Mouse (Mus musculus): ENCODE results near the gene Cdc123. TPM values are rescaled to one million over a fixed set of nuclear protein-coding genes. Genes with fewer than 3 reads are reported as not detected.

Cdc123 gene
- polyA plus RNA-seq, 1 experiment from 2014 or later = 291 TPM

GRCm38 (mm10) chr2:5851116-5851515, 6.2 kb upstream of the Cdc123 start:
- no peaks in the 10 kb centered on the region for H3K27me3 ChIP-seq (ENCODE audit: control insufficient read depth, insufficient read depth, low read length)
- H3K9ac ChIP-seq (ENCODE audit: low read depth, low read length) = no peak overlapping the region
- H3K9me3 ChIP-seq (ENCODE audit: control insufficient read depth, low read length) = no peaks in the 10 kb centered on the region
- no peak overlapping the region for H3K4me3 ChIP-seq (ENCODE audit: low read length)
- no peak overlapping the region for H3K4me2 ChIP-seq (replicated peaks; ENCODE audit: low read depth, low read length)
- peaks cover 8% of the 10 kb centered on the region for H3K4me1 ChIP-seq (ENCODE audit: control insufficient read depth, insufficient read depth, low read length)
- no peak for ATAC-seq (ENCODE audit: low FRiP score, low TSS enrichment)
- WGBS = 92% methylated on average over 9 of the region's 9 CpGs
- H3K27ac ChIP-seq (ENCODE audit: low read depth, low read length) = no peak overlapping the region
- H3K36me3 ChIP-seq (ENCODE audit: control insufficient read depth, insufficient read depth, low read length) = peaks cover 11% of the 10 kb centered on the region; the same call in 1 of the 2 replicates

- Histone ChIP-seq H3K9ac (ENCODE audit: low read depth, low read length) (peak overlapping the region; percentile 59), H3K36me3 (ENCODE audit: control insufficient read depth, insufficient read depth, low read length) (peaks cover 11% of the 10 kb centered on the region), H3K4me2 (replicated peaks; ENCODE audit: low read depth, low read length) (peak overlapping the region; percentile 52), H3K9me3 (ENCODE audit: control insufficient read depth, low read length) (no peaks in the 10 kb centered on the region), H3K27me3 (ENCODE audit: control insufficient read depth, insufficient read depth, low read length) (no peaks in the 10 kb centered on the region), H3K27ac (ENCODE audit: low read depth, low read length) (peak overlapping the region; percentile 78; the same call in 1 of the 2 replicates), H3K4me1 (ENCODE audit: control insufficient read depth, insufficient read depth, low read length) (peaks cover 10% of the 10 kb centered on the region), H3K4me3 (ENCODE audit: low read length) (peak overlapping the region; percentile 83)
- 21% methylated on average over 4 of the region's 4 CpGs for WGBS
- no peak for ATAC-seq (ENCODE audit: low FRiP score, low TSS enrichment)
Measured at GRCm38 (mm10) chr2:5845826-5846225, 862 bp upstream of the Cdc123 start.

- peak; percentile 51; the same call in 1 of the 2 replicates for ATAC-seq (ENCODE audit: low FRiP score, low TSS enrichment)
- 3% methylated on average over 23 of the region's 23 CpGs for WGBS
- no peaks in the 10 kb centered on the region for H3K27me3 ChIP-seq (ENCODE audit: control insufficient read depth, insufficient read depth, low read length)
- peaks cover 26% of the 10 kb centered on the region for H3K36me3 ChIP-seq (ENCODE audit: control insufficient read depth, insufficient read depth, low read length)
- peak overlapping the region; percentile 78 for H3K27ac ChIP-seq (ENCODE audit: low read depth, low read length)
- H3K4me2 ChIP-seq (replicated peaks; ENCODE audit: low read depth, low read length) = peak overlapping the region; percentile 39
- H3K4me1 ChIP-seq (ENCODE audit: control insufficient read depth, insufficient read depth, low read length) = peaks cover 10% of the 10 kb centered on the region
- peak overlapping the region; percentile 83 for H3K4me3 ChIP-seq (ENCODE audit: low read length)
- H3K9ac ChIP-seq (ENCODE audit: low read depth, low read length) = peak overlapping the region; percentile 59
- no peaks in the 10 kb centered on the region for H3K9me3 ChIP-seq (ENCODE audit: control insufficient read depth, low read length)
Measured at GRCm38 (mm10) chr2:5844181-5844872, 637 bp downstream of the Cdc123 start.

- Histone ChIP-seq H3K4me3 (ENCODE audit: low read length) (no peak overlapping the region), H3K9ac (ENCODE audit: low read depth, low read length) (no peak overlapping the region), H3K27me3 (ENCODE audit: control insufficient read depth, insufficient read depth, low read length) (no peaks in the 10 kb centered on the region), H3K27ac (ENCODE audit: low read depth, low read length) (no peak overlapping the region), H3K36me3 (ENCODE audit: control insufficient read depth, insufficient read depth, low read length) (peaks cover 53% of the 10 kb centered on the region), H3K4me2 (replicated peaks; ENCODE audit: low read depth, low read length) (no peak overlapping the region), H3K9me3 (ENCODE audit: control insufficient read depth, low read length) (no peaks in the 10 kb centered on the region), H3K4me1 (ENCODE audit: control insufficient read depth, insufficient read depth, low read length) (no peaks in the 10 kb centered on the region)
- WGBS = 97% methylated on average over 11 of the region's 11 CpGs
- no peak for ATAC-seq (ENCODE audit: low FRiP score, low TSS enrichment)
Measured at GRCm38 (mm10) chr2:5840815-5841214, 4.1 kb downstream of the Cdc123 start.

- Histone ChIP-seq H3K27ac (ENCODE audit: low read depth, low read length) (no peak overlapping the region), H3K9me3 (ENCODE audit: control insufficient read depth, low read length) (no peaks in the 10 kb centered on the region), H3K27me3 (ENCODE audit: control insufficient read depth, insufficient read depth, low read length) (no peaks in the 10 kb centered on the region), H3K4me1 (ENCODE audit: control insufficient read depth, insufficient read depth, low read length) (no peaks in the 10 kb centered on the region), H3K4me2 (replicated peaks; ENCODE audit: low read depth, low read length) (no peak overlapping the region), H3K4me3 (ENCODE audit: low read length) (no peak overlapping the region), H3K36me3 (ENCODE audit: control insufficient read depth, insufficient read depth, low read length) (peaks cover 58% of the 10 kb centered on the region), H3K9ac (ENCODE audit: low read depth, low read length) (no peak overlapping the region)
- WGBS = 93% methylated on average over 5 of the region's 5 CpGs
- no peak for ATAC-seq (ENCODE audit: low FRiP score, low TSS enrichment)
Measured at GRCm38 (mm10) chr2:5825265-5825913, 19.6 kb downstream of the Cdc123 start.

- H3K4me1 ChIP-seq (ENCODE audit: control insufficient read depth, insufficient read depth, low read length) = no peaks in the 10 kb centered on the region
- ATAC-seq (ENCODE audit: low FRiP score, low TSS enrichment) = no peak
- H3K9ac ChIP-seq (ENCODE audit: low read depth, low read length) = no peak overlapping the region
- no peaks in the 10 kb centered on the region for H3K27me3 ChIP-seq (ENCODE audit: control insufficient read depth, insufficient read depth, low read length)
- peaks cover 63% of the 10 kb centered on the region for H3K36me3 ChIP-seq (ENCODE audit: control insufficient read depth, insufficient read depth, low read length)
- no peaks in the 10 kb centered on the region for H3K9me3 ChIP-seq (ENCODE audit: control insufficient read depth, low read length)
- H3K4me2 ChIP-seq (replicated peaks; ENCODE audit: low read depth, low read length) = no peak overlapping the region
- WGBS = 80% methylated on average over 5 of the region's 5 CpGs
- H3K4me3 ChIP-seq (ENCODE audit: low read length) = no peak overlapping the region
- no peak overlapping the region for H3K27ac ChIP-seq (ENCODE audit: low read depth, low read length)
Measured at GRCm38 (mm10) chr2:5824685-5825084, 20.3 kb downstream of the Cdc123 start.

- 25% methylated on average over 1 of the region's 1 CpGs for WGBS
- H3K4me1 ChIP-seq (ENCODE audit: control insufficient read depth, insufficient read depth, low read length) = no peaks in the 10 kb centered on the region
- no peaks in the 10 kb centered on the region for H3K27me3 ChIP-seq (ENCODE audit: control insufficient read depth, insufficient read depth, low read length)
- no peak overlapping the region for H3K9ac ChIP-seq (ENCODE audit: low read depth, low read length)
- no peak overlapping the region for H3K4me3 ChIP-seq (ENCODE audit: low read length)
- peaks cover 64% of the 10 kb centered on the region for H3K36me3 ChIP-seq (ENCODE audit: control insufficient read depth, insufficient read depth, low read length)
- no peak for ATAC-seq (ENCODE audit: low FRiP score, low TSS enrichment)
- no peak overlapping the region for H3K27ac ChIP-seq (ENCODE audit: low read depth, low read length)
- H3K9me3 ChIP-seq (ENCODE audit: control insufficient read depth, low read length) = no peaks in the 10 kb centered on the region
- H3K4me2 ChIP-seq (replicated peaks; ENCODE audit: low read depth, low read length) = no peak overlapping the region
Measured at GRCm38 (mm10) chr2:5824213-5824612, 20.8 kb downstream of the Cdc123 start.

GRCm38 (mm10) chr2:5822449-5822848, 22.5 kb downstream of the Cdc123 start:
- H3K4me3 ChIP-seq (ENCODE audit: low read length) = no peak overlapping the region
- H3K9ac ChIP-seq (ENCODE audit: low read depth, low read length) = no peak overlapping the region
- no peaks in the 10 kb centered on the region for H3K27me3 ChIP-seq (ENCODE audit: control insufficient read depth, insufficient read depth, low read length)
- ATAC-seq (ENCODE audit: low FRiP score, low TSS enrichment) = no peak
- H3K36me3 ChIP-seq (ENCODE audit: control insufficient read depth, insufficient read depth, low read length) = peaks cover 72% of the 10 kb centered on the region
- no peaks in the 10 kb centered on the region for H3K9me3 ChIP-seq (ENCODE audit: control insufficient read depth, low read length)
- no peak overlapping the region for H3K4me2 ChIP-seq (replicated peaks; ENCODE audit: low read depth, low read length)
- 98% methylated on average over 6 of the region's 6 CpGs for WGBS
- H3K4me1 ChIP-seq (ENCODE audit: control insufficient read depth, insufficient read depth, low read length) = no peaks in the 10 kb centered on the region
- no peak overlapping the region for H3K27ac ChIP-seq (ENCODE audit: low read depth, low read length)

GRCm38 (mm10) chr2:5821264-5821663, 23.7 kb downstream of the Cdc123 start:
- WGBS = 59% methylated on average over 10 of the region's 10 CpGs
- no peak overlapping the region for H3K9ac ChIP-seq (ENCODE audit: low read depth, low read length)
- peak; percentile 62; the same call in 1 of the 2 replicates for ATAC-seq (ENCODE audit: low FRiP score, low TSS enrichment)
- peaks cover 73% of the 10 kb centered on the region for H3K36me3 ChIP-seq (ENCODE audit: control insufficient read depth, insufficient read depth, low read length)
- no peaks in the 10 kb centered on the region for H3K27me3 ChIP-seq (ENCODE audit: control insufficient read depth, insufficient read depth, low read length)
- H3K4me2 ChIP-seq (replicated peaks; ENCODE audit: low read depth, low read length) = no peak overlapping the region
- no peak overlapping the region for H3K27ac ChIP-seq (ENCODE audit: low read depth, low read length)
- H3K4me3 ChIP-seq (ENCODE audit: low read length) = no peak overlapping the region
- H3K9me3 ChIP-seq (ENCODE audit: control insufficient read depth, low read length) = no peaks in the 10 kb centered on the region
- no peaks in the 10 kb centered on the region for H3K4me1 ChIP-seq (ENCODE audit: control insufficient read depth, insufficient read depth, low read length)
